Mouse (Mus musculus) CD4-positive, CD25-positive, alpha-beta regulatory T cell (primary cell): Measurements from ENCODE around the gene Slc7a7. TPM values are rescaled to one million over a fixed set of nuclear protein-coding genes. Genes with fewer than 3 reads are reported as not detected.

ENCODE experiments used
- polyA plus RNA-seq: library from polyadenylated mRNA; unstranded; fragments of 100-300 nt; shearing (Covaris generic); gene quantifications from one replicate; pipeline ENCODE4 v1.2.1, GENCODE M21; 2017

Slc7a7 gene
- 1.6 TPM for polyA plus RNA-seq

GRCm38 (mm10) chr14:54417623-54418081, at the start of gene Slc7a7:
TSS of gene Slc7a7 (minus strand) at chr14:54417780.

DNA sequence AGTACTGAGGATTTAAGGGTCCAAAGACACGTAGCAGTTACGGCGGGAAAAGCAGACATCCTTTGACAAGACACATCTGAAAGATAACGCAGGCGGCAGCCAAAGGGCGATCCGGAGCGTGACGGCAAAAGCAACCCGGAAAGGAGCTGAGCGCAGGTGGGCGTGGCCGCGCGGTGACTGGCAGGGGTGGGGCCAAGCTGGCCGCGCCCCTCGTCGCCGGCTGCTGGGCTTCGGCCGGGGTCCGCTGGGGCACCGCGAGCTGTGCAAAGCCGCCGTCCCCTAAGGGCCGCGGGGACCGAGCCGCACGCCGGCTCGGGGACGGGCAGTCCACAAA, 46.3 kb upstream of the Slc7a7 start, which contains the start of gene Lrp10:
Lrp10 (plus strand) TSS at position 179 of the 334 bp plus-strand sequence.

DNA sequence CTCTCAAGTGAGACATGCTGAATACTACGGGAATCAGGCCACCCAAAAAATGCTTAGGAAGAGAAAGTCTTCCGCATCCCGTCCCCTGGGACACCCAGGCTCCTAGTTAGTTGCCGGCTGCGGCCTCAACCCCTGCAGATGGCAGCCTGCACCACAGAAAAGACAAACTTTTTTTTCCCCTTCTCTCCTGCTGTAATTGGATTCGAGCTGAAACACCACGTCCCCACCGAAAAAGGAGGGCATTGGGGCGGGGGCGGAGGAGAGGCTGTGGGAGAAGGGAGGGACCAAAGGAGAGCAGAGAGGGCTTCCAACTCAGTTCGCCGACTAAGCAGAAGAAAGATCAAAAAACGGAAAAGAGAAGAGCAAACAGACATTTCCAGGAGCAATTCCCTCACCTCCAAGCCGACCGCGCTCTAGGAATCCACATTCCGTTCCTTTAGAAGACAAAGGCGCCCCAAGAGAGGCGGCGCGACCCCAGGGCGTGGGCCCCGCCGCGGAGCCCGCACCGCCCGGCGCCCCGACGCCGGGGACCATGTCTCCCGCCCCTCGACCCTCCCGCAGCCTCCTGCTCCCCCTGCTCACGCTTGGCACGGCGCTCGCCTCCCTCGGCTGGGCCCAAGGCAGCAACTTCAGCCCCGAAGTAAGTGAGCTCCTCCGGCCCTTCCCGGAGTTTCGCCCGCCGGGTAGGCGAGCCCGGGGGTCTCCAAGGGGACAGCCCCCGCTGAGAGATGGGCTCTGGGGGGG, 13.9 kb upstream of the Slc7a7 start, which contains the start of gene Mmp14:
Mmp14 (plus strand) TSS at position 279 of the 744 bp plus-strand sequence.

GRCm38 (mm10) chr14:54426689-54427398, 9.3 kb upstream of the Slc7a7 start, which contains the start of gene Mrpl52:
TSS of gene Mrpl52 (plus strand) at chr14:54426909.

DNA sequence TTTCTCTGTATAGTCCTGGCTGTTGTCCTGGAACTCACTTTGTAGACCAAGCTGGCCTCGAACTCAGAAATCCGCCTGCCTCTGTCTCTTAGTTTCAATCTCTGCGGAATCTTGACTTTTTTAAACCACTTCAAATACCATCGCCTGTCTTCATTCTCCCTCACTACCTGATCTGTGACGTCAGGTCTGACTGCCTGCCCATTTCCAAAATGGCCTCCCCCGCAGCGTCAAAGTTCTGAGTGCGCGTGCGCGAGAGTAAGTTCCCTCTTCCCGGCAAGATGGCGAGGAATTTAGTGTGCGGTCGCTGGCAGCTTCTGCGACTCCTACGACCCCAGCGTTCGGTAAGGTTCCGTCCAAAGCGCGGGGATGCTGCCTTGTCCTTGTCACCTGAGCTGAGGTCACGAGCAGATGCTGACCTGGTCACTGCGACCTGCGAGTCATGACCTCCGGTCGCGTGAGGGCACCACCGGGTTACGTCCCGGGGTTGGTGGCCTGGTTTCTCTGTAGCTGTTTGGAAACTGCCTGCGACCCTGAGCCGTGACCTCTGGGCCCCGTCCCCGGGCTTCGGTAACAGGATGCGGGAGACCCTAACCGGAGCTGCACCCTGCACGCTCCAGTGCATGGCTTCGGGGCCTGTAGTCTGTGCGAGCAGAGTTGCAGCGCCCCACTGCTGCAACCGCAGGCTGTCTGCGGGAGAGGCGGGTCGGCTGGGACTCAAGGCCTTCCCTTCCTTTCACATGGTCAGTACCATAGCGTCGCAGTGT, 56.8 kb downstream of the Slc7a7 start, which contains the start of gene Oxa1l:
Oxa1l (plus strand) TSS at position 258 of the 764 bp plus-strand sequence.

Other genes with a start within 250 kb of the Slc7a7 start
- gene Dad1, start 163.7 kb downstream of the Slc7a7 start, polyA plus RNA-seq: 435 TPM
- gene Abhd4, start 163.6 kb downstream of the Slc7a7 start, polyA plus RNA-seq: 13.4 TPM
- 0.04 TPM for gene Olfr49, start 132.8 kb downstream of the Slc7a7 start, polyA plus RNA-seq
- gene Oxa1l, start 56.9 kb downstream of the Slc7a7 start, polyA plus RNA-seq: 58.9 TPM
- gene Mrpl52, start 9.1 kb upstream of the Slc7a7 start, polyA plus RNA-seq: 215 TPM
- 6.9 TPM for gene Mmp14, start 13.8 kb upstream of the Slc7a7 start, polyA plus RNA-seq
- 391 TPM for gene Lrp10, start 46.4 kb upstream of the Slc7a7 start, polyA plus RNA-seq
- 0.71 TPM for gene Rem2, start 58.3 kb upstream of the Slc7a7 start, polyA plus RNA-seq
- gene Prmt5, start 99.7 kb upstream of the Slc7a7 start, polyA plus RNA-seq: 44.9 TPM
- 31.7 TPM for gene Haus4, start 136.8 kb upstream of the Slc7a7 start, polyA plus RNA-seq
- gene Ajuba, start 159.8 kb upstream of the Slc7a7 start, polyA plus RNA-seq: 0.53 TPM
- gene 4931414P19Rik, start 188.2 kb upstream of the Slc7a7 start, polyA plus RNA-seq: 2.4 TPM
- gene Psmb5, start 200.2 kb upstream of the Slc7a7 start, polyA plus RNA-seq: 216 TPM
- not detected for gene Psmb11, start 203.7 kb upstream of the Slc7a7 start, polyA plus RNA-seq
- gene Gm17606, start 223.2 kb upstream of the Slc7a7 start, polyA plus RNA-seq: not detected
- gene Cdh24, start 223.6 kb upstream of the Slc7a7 start, polyA plus RNA-seq: 1.9 TPM